Mouse (Mus musculus) cerebellum, adult 8-10 months (tissue): ENCODE data around the gene Cerkl.

Experiments
- DNase-seq: peaks from one replicate; pipeline ENCODE4 v3.0.0; 2022

The Cerkl gene

GRCm38 (mm10) chr2:79442906-79443305 is 13.7 kb downstream of the Cerkl start:
- DNase-seq: peak; percentile 87

GRCm38 (mm10) chr2:79442227-79442626 is 14.4 kb downstream of the Cerkl start:
- DNase-seq: no peak

DNA sequence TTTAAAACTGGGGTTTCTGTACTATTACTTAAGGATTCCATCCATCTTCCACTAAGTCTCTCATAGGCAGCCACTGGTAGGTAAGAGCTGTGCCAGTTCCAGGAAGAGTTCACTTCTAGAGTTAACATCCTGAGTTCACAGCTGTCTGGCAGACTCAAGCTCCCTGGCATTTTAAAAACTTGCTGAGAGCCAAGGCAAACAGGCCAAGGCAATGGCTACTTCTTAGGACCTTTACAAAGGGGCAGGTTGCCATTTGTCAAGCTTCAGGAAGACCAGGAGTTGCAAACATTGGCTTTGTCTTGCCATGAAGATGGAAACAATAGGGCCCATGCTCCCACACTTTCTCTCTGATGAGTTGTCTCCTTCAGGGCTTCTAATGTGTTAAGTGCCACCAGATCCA is 26.5 kb downstream of the Cerkl start:
- DNase-seq: no peak

- peak; percentile 26 for DNase-seq
These were observed 26.9 kb downstream of the Cerkl start for GRCm38 (mm10) chr2:79429650-79430049.

DNA sequence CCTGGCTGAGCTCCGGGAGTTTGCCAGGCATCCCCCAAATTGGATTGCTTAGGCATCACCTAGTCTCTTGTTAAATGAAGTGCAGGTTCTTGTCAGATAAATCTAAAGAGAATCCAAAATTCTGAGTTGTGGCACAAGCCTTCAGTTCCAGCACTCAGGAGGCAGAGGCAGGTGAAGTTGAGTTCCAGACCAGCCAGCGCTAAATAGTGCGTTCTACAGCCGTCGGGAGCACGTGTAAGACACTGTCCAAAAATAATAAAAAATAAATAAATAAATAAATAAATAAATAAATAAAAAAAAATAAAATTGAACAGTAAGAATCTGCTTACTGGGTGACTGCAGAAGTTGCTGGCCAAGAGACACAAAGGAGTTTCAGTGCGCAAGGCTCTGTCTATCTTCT is 27.5 kb downstream of the Cerkl start:
- DNase-seq: no peak

GRCm38 (mm10) chr2:79428569-79429104 is 27.9 kb downstream of the Cerkl start:
- DNase-seq: peak; percentile 71

GRCm38 (mm10) chr2:79428022-79428421 is 28.6 kb downstream of the Cerkl start:
- peak; percentile 32 for DNase-seq

GRCm38 (mm10) chr2:79421696-79422095 is 34.9 kb downstream of the Cerkl start:
- DNase-seq: no peak

DNA sequence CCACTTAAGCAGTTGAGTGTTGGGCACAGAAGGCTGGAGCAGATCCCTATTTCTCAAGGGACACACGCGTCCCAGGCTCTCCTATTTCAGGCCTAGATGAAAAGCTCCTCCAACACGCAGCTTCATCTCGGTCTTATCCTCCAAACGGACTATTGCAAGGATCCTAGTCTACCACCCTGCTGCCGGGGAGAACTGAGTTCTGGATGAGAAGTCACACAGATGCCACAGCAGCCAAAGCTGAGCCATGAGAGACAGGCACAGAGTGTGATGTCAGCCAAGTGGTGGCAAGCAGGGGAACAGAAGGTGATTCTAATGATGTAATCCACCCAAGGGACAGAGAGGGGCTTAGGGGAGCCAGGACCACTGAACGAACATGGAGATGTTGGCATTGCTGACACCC is 42.1 kb downstream of the Cerkl start:
- DNase-seq: peak; percentile 42

- peak; percentile 64 for DNase-seq
These were observed 45.7 kb downstream of the Cerkl start for GRCm38 (mm10) chr2:79410903-79411255.

DNA sequence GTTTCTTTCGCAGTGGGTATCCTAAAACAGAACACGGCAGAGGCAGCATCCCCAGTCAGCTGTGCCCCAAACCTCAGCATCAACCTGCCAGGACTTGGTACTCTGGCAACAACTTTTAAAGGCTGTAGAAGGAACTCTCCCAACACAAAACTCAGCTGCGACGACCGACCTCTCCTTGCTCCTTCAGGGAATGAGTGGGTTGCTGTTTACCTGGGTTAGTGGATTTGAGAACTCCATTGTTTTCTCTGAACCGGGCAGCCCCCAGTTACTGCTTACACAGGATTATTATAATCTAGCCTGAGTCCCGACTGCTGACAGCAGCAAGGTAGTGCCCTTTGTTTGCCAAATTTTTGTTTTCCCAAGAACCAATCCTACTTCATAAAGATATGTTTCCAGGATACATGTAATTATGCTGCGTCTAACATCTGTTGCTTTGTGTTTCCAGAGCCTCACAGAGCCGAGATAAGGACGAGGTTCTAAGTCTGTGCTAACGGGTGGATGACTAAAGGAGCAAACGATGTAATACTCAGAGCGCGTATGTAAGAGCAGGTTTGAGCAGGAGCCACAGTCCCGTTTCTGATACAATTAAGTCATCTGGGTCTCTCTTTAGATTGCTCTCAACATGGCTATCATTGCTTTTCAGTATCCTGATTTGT is 46.2 kb downstream of the Cerkl start:
- peak; percentile 32 for DNase-seq

DNA sequence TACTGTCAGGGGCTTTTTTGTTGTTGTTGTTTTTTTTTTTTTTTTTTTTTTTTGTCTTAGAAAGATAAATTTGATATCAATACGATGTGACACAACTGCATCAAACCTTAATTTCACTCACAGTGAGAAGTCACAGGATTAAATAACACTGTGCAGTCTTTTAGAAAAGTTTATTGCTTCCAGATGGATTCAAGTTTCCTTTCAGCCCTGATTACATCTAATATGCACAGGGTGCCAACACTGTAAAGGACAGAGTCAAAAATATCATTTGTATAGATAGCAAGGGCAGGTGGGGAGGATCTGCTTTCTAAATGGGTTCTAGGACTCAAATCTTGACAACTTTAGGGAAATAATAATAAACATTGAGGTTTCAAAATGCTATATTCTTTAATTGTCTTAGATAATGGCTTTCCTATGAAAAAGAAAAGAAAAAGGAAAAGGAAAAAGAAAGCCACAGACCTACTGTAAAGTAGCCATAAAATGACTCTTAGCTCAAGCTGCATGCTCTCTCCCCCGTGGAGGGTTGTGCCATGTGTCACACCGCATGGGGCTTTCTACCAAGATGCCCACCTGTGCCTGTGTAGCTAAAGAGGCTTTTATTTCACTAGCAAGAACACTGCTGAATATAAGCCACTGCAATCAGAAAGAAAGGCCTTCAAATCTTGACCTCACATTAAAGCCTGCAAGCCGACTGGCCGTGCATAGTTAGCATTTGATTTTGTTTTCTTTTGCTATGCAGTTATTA is 50.8 kb downstream of the Cerkl start:
- peak; percentile 83 for DNase-seq

DNA sequence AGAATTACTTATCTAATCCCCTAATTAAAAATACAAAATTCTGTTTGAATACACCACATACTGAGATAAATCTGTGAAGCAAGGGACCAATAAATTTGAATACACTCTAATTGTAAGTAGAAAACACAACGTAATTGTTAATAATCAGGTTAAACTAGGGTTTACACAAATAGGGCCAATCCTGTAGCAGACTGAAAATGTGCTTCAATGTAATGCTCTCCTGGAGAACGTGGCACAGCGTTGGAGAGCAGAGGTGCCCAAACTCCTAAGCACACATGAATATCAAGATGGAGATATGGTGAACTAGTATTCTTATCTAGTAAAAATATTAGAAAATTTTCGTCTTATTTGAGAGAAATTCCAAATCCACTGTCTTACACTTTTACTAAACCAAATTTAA is 56.5 kb downstream of the Cerkl start:
- DNase-seq: no peak

- DNase-seq: peak; percentile 45
These were observed 57.2 kb downstream of the Cerkl start for GRCm38 (mm10) chr2:79399234-79400000.

DNA sequence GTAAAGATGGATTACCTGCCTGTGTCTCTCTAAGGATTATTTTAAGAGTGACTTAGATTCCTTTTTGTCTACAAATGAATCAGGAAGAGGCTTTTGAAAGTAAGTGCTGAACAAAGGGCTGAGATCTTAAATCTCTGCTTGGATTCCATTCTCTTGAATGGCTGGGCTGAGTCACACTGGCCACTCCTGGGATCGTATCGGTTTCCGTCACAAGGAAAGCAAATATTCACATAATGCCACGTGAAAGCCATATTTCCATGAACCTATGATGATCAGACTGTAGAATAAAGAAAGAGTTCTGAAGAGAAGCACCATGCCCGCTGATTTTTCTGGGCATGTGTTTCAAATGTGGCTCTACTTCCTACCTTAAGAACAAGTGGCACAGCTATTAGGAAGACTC is 57.8 kb downstream of the Cerkl start:
- DNase-seq: no peak

GRCm38 (mm10) chr2:79398343-79398742 is 58.2 kb downstream of the Cerkl start:
- no peak for DNase-seq

DNA sequence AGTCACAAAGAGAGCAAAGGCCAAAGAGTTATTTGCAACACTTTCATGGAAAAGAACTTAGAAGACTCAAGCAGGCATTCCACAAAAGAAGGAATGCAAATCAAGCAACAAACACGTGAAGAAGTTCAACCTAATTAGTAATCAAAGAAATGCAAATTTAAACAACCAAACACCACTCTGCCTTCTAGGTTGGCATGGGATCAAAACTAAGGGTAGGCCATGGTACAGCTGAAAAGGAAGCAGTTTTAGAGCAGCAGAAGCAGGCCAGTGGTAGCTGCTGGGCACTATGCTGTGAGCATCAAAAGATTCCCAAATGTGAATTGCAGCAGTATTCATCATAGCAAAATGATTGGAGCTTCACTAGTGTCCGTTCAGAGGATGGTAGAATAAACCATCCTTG is 59.5 kb downstream of the Cerkl start:
- DNase-seq: no peak

- no peak for DNase-seq
These were observed 77.2 kb downstream of the Cerkl start for GRCm38 (mm10) chr2:79379087-79380041.

- DNase-seq: peak; percentile 57
These were observed 78.1 kb downstream of the Cerkl start for GRCm38 (mm10) chr2:79378346-79379086.

DNA sequence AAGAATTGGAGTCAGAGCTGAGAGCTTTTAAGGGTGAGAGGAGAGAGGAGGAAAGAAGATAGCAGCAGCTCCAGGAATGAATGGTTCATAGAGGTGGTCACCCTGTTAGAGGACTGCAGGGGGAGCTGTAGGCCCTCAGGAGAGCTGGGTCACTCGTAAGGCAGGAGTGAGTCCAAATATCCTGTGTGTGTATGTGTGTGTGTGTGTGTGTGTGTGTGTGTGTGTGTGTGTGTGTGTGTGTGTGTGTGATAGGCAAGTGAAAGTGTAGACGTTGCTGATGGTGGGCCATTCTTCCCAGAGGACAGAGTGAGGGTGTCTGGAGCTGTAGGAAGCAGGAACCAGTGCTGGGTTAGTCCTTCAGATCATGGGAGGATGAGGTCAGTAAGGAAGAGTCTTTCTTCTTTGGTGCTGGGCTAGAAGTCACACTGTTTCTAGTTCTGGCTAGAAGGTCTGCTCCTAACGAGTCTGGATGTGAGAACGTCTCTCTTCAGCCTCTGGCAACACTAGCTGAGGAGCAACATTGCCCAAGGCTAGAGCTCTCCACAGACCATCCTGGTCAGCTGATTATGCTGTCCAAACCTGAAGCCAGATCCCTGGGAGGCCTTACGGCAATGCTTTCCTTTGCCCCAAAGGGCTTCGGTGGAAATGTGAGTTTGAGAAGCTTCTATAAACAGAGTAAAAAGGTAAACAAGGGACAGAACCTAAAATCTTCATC is 83.9 kb downstream of the Cerkl start:
- DNase-seq: peak; percentile 79

- no peak for DNase-seq
These were observed 84.5 kb downstream of the Cerkl start for GRCm38 (mm10) chr2:79372154-79372467.
